Mouse (Mus musculus): ENCODE measurements around the gene Uhmk1. TPM values are rescaled to one million over a fixed set of nuclear protein-coding genes. Genes with fewer than 3 reads are reported as not detected.

The Uhmk1 gene
- total RNA-seq, 1 experiment = 18.8 TPM

DNA sequence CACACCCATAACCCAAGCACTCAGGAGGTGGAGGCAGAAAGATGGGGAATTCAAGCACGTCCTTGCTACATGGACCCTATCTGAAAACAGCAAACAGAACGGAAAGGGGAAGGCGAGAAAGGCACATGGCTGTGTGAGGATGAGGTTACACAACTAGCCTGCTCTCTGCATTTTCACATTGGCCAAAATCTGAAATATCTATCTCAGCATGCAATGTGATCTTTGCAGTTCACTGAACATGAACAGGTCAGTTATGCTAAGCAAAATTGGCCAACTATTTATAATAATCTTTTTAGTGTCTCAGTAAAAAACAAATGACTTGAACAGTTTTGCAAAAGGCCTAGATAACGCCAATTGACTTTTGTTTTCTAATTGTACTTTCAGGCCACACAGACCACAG lies 65.4 kb downstream of the Uhmk1 start:
- no peak overlapping the region for H3K27ac ChIP-seq (ENCODE audit: insufficient read depth, low read depth, low read length, poor library complexity, severe bottlenecking)
- H3K4me3 ChIP-seq (ENCODE audit: insufficient read depth in 1 of 2, low read depth in 1 of 2, low read length in 2 of 2, poor library complexity in 1 of 2, severe bottlenecking in 1 of 2) = no peak overlapping the region
- DNase-seq (ENCODE audit: low read depth, low spot score) = no peak
- peaks cover 7% of the 10 kb centered on the region; the same call in 1 of the 2 replicates for H3K36me3 ChIP-seq (ENCODE audit: control insufficient read depth, insufficient read depth, low read length, poor library complexity, severe bottlenecking)
- H3K4me1 ChIP-seq (ENCODE audit: control insufficient read depth in 2 of 2, insufficient read depth in 2 of 2, low read length in 2 of 2, poor library complexity in 1 of 2) = peaks cover 0 to 2% of the 10 kb centered on the region in 2 experiments; a peak in 1 of 4 replicates
- no peak overlapping the region for H3K9ac ChIP-seq (ENCODE audit: insufficient read depth, low read depth, low read length, poor library complexity, severe bottlenecking)
- H3K9me3 ChIP-seq (ENCODE audit: control insufficient read depth, insufficient read depth, low read depth, low read length) = no peaks in the 10 kb centered on the region
- in situ Hi-C loops (cut with MboI; ENCODE audit: low sequenced_read_pairs in 2 of 2, unreplicated experiment in 2 of 2) = loop anchor here in 1 of 2 experiments (25.0 kb wide), 2 partner anchors 187 to 612 kb away; partner anchors contain the start of genes Hsd17b7 and Nuf2
- TF ChIP-seq CHD2 (IDR thresholded peaks at IDR 0.05; ENCODE audit: low read depth, low read length) (no peak), HCFC1 (IDR thresholded peaks at IDR 0.05; ENCODE audit: borderline replicate concordance, insufficient read depth, low read length) (no peak), MAFK (IDR thresholded peaks at IDR 0.05; ENCODE audit: insufficient read depth, low read depth, low read length) (no peak), ZC3H11A (IDR thresholded peaks at IDR 0.05; ENCODE audit: borderline replicate concordance, low read depth, low read length) (no peak), ZNF384 (IDR thresholded peaks at IDR 0.05; ENCODE audit: low read depth, low read length) (no peak)

DNA sequence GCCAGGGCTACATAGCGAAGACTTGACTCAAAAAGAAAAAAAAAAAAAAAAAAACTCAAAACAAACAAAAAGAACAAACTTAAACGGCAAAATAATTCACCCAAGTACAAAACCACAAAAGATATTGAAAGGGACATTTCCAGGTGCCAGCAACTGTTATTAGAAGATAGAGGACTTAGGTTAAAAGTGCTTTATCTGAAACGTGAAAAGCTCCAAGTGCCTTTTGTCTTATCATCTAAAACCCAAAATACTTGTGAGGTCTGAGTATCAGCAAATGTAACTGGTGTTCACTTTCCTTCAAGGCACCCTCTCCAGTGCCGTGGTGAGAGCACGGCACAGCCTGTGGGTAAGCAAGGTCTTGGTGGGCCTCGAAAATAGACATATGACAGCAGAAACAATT lies 66.7 kb downstream of the Uhmk1 start:
- in situ Hi-C loops (cut with MboI; ENCODE audit: low sequenced_read_pairs in 2 of 2, unreplicated experiment in 2 of 2) = loop anchor here in 1 of 2 experiments (25.0 kb wide), 2 partner anchors 186 to 611 kb away; partner anchors contain the start of genes Hsd17b7 and Nuf2
- DNase-seq (ENCODE audit: low read depth, low spot score) = no peak
- Histone ChIP-seq H3K27ac (ENCODE audit: insufficient read depth, low read depth, low read length, poor library complexity, severe bottlenecking) (no peak overlapping the region), H3K4me1 (ENCODE audit: control insufficient read depth in 2 of 2, insufficient read depth in 2 of 2, low read length in 2 of 2, poor library complexity in 1 of 2) (peaks cover 0 to 2% of the 10 kb centered on the region in 2 experiments; a peak in 1 of 4 replicates), H3K9ac (ENCODE audit: insufficient read depth, low read depth, low read length, poor library complexity, severe bottlenecking) (no peak overlapping the region), H3K4me3 (ENCODE audit: insufficient read depth in 1 of 2, low read depth in 1 of 2, low read length in 2 of 2, poor library complexity in 1 of 2, severe bottlenecking in 1 of 2) (no peak overlapping the region), H3K36me3 (ENCODE audit: control insufficient read depth, insufficient read depth, low read length, poor library complexity, severe bottlenecking) (peaks cover 7% of the 10 kb centered on the region; the same call in 1 of the 2 replicates), H3K9me3 (ENCODE audit: control insufficient read depth, insufficient read depth, low read depth, low read length) (no peaks in the 10 kb centered on the region)
- no peak for TF ChIP-seq HCFC1 (IDR thresholded peaks at IDR 0.05; ENCODE audit: borderline replicate concordance, insufficient read depth, low read length)
- no peak for TF ChIP-seq ZNF384 (IDR thresholded peaks at IDR 0.05; ENCODE audit: low read depth, low read length)
- no peak for TF ChIP-seq MAFK (IDR thresholded peaks at IDR 0.05; ENCODE audit: insufficient read depth, low read depth, low read length)
- TF ChIP-seq ZC3H11A (IDR thresholded peaks at IDR 0.05; ENCODE audit: borderline replicate concordance, low read depth, low read length) = no peak

DNA sequence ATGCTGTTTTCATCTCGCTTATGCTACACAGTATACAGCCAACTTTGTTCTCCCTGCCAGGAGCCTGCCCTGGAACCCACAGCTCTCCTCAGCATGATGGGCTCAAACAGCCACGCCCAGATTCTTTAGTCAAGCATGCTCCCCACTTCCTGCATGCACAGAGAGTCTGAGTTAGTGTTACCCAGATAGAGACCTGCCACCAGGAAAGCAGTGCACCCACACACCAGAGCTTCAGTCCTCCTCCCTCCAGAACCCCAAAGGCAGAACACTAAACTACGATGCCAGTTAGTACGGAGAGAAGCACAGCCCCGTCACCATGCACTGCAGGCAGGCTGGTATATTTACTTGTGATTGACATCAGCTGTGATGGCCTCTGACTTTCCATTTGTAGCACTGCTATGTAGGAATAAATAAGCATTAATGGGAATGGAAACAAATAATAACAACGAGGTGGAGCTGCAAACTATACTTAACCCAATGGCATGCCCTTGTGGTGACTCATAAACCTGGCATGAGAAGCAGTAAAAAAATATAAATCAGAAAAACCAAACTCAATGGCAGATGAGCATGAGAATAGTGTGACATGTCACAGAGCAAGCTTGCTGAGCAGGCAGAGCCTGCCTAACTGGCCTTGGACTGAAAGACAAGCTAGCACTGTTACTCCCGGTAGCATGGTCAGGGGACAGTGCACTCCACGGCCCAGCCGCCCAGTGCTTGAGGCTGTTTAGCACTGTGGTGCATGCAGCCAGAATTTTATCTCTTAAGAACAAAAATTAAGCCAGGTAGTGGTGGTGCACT lies 67.3 kb downstream of the Uhmk1 start:
- H3K4me3 ChIP-seq (ENCODE audit: insufficient read depth in 1 of 2, low read depth in 1 of 2, low read length in 2 of 2, poor library complexity in 1 of 2, severe bottlenecking in 1 of 2) = no peak overlapping the region
- peaks cover 0 to 2% of the 10 kb centered on the region in 2 experiments; a peak in 1 of 4 replicates for H3K4me1 ChIP-seq (ENCODE audit: control insufficient read depth in 2 of 2, insufficient read depth in 2 of 2, low read length in 2 of 2, poor library complexity in 1 of 2)
- in situ Hi-C loops (cut with MboI; ENCODE audit: low sequenced_read_pairs in 2 of 2, unreplicated experiment in 2 of 2) = loop anchor here in 1 of 2 experiments (25.0 kb wide), 2 partner anchors 186 to 611 kb away; partner anchors contain the start of genes Hsd17b7 and Nuf2
- no peak overlapping the region for H3K27ac ChIP-seq (ENCODE audit: insufficient read depth, low read depth, low read length, poor library complexity, severe bottlenecking)
- no peak for DNase-seq (ENCODE audit: low read depth, low spot score)
- TF ChIP-seq HCFC1 (IDR thresholded peaks at IDR 0.05; ENCODE audit: borderline replicate concordance, insufficient read depth, low read length) = no peak
- H3K36me3 ChIP-seq (ENCODE audit: control insufficient read depth, insufficient read depth, low read length, poor library complexity, severe bottlenecking) = peaks cover 7% of the 10 kb centered on the region; the same call in 1 of the 2 replicates
- no peak overlapping the region; the same call in 1 of the 2 replicates for H3K9ac ChIP-seq (ENCODE audit: insufficient read depth, low read depth, low read length, poor library complexity, severe bottlenecking)
- H3K9me3 ChIP-seq (ENCODE audit: control insufficient read depth, insufficient read depth, low read depth, low read length) = no peaks in the 10 kb centered on the region

DNA sequence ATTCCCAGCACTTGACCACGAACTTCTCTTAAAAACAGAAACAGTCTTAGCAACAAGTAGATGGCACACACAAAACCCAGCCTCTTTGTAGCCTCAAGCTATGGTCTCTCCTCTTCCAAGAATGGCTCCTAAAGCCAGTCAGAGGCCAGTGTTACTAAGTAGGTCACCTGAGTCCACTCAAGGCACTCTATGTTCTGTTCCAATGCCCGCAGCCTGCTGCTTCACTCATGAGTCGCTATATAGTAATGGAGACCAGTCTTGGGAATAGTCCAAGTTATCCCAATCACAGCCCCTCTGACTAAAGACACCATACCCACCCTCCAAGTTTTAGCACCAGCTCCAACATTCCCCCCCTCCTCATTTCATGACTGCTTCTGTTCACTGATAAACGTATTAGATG lies 69.6 kb downstream of the Uhmk1 start:
- peaks cover 7% of the 10 kb centered on the region; the same call in 1 of the 2 replicates for H3K36me3 ChIP-seq (ENCODE audit: control insufficient read depth, insufficient read depth, low read length, poor library complexity, severe bottlenecking)
- no peaks in the 10 kb centered on the region for H3K9me3 ChIP-seq (ENCODE audit: control insufficient read depth, insufficient read depth, low read depth, low read length)
- TF ChIP-seq ZNF384 (IDR thresholded peaks at IDR 0.05; ENCODE audit: low read depth, low read length) (no peak), HCFC1 (IDR thresholded peaks at IDR 0.05; ENCODE audit: borderline replicate concordance, insufficient read depth, low read length) (no peak), MAFK (IDR thresholded peaks at IDR 0.05; ENCODE audit: insufficient read depth, low read depth, low read length) (no peak), CHD2 (IDR thresholded peaks at IDR 0.05; ENCODE audit: low read depth, low read length) (no peak), ZC3H11A (IDR thresholded peaks at IDR 0.05; ENCODE audit: borderline replicate concordance, low read depth, low read length) (no peak)
- H3K27ac ChIP-seq (ENCODE audit: insufficient read depth, low read depth, low read length, poor library complexity, severe bottlenecking) = no peak overlapping the region
- no peak overlapping the region for H3K9ac ChIP-seq (ENCODE audit: insufficient read depth, low read depth, low read length, poor library complexity, severe bottlenecking)
- no peak overlapping the region for H3K4me3 ChIP-seq (ENCODE audit: insufficient read depth in 1 of 2, low read depth in 1 of 2, low read length in 2 of 2, poor library complexity in 1 of 2, severe bottlenecking in 1 of 2)
- no peak for DNase-seq (ENCODE audit: low read depth, low spot score)
- H3K4me1 ChIP-seq (ENCODE audit: control insufficient read depth in 2 of 2, insufficient read depth in 2 of 2, low read length in 2 of 2, poor library complexity in 1 of 2) = peaks cover 0 to 2% of the 10 kb centered on the region in 2 experiments; a peak in 1 of 4 replicates
- in situ Hi-C loops (cut with MboI; ENCODE audit: low sequenced_read_pairs in 2 of 2, unreplicated experiment in 2 of 2) = loop anchor here in 1 of 2 experiments (25.0 kb wide), 2 partner anchors 183 to 608 kb away; partner anchors contain the start of genes Hsd17b7 and Nuf2

Other genes starting within 250 kb of the Uhmk1 start
- 14.6 and 14.7 TPM in 2 replicates for gene Hsd17b7, start 246.2 kb downstream of the Uhmk1 start, total RNA-seq (2012; rRNA removed)
- gene Ddr2, start 104.6 kb downstream of the Uhmk1 start, total RNA-seq (2012; rRNA removed) = 5.4 and 6.8 TPM in 2 replicates
- 21.1 and 22.2 TPM in 2 replicates for gene Uap1, start 40.4 kb downstream of the Uhmk1 start, total RNA-seq (2012; rRNA removed)
- not detected in 2 replicates for gene Sh2d1b2, start 17.4 kb upstream of the Uhmk1 start, total RNA-seq (2012; rRNA removed)
- gene Sh2d1b1, start 61.9 kb upstream of the Uhmk1 start, total RNA-seq (2012; rRNA removed) = 0.09 TPM in 1 of 2 replicates, not detected in the other
- gene Gm7694, start 90.9 kb upstream of the Uhmk1 start, total RNA-seq (2012; rRNA removed) = 0.18 and 0.26 TPM in 2 replicates
- not detected in 2 replicates for gene Spata46, start 93.4 kb upstream of the Uhmk1 start, total RNA-seq (2012; rRNA removed)